Mouse (Mus musculus) right cerebral cortex, adult 2 months (tissue): ENCODE results near the gene Elavl4.

ENCODE experiments used
- DNase-seq, 2 experiments: peaks; one replicate each; pipeline ENCODE4 v3.0.0; 2021 to 2022; ENCODE audit warnings: low spot score in 2 of 2

Gene Elavl4

GRCm38 (mm10) chr4:110351178-110352000 is at the start of gene Elavl4:
Elavl4 (minus strand) TSS chr4:110351909.
- peak; percentile 78 to 79 for DNase-seq

- peak; percentile 71 to 80 for DNase-seq
These were observed 45.9 kb upstream of the Elavl4 start, which contains the start of gene Agbl4 for GRCm38 (mm10) chr4:110397618-110398045. Agbl4 (plus strand) TSS chr4:110397661.

- DNase-seq: no peak
These were observed 44.5 kb upstream of the Elavl4 start for GRCm38 (mm10) chr4:110396221-110396620.

GRCm38 (mm10) chr4:110360568-110360967 is 8.9 kb upstream of the Elavl4 start:
- no peak for DNase-seq

- no peak for DNase-seq
These were observed 276 bp upstream of the Elavl4 start for GRCm38 (mm10) chr4:110352001-110352369.

- no peak for DNase-seq
These were observed 892 bp downstream of the Elavl4 start for GRCm38 (mm10) chr4:110350856-110351177.

- peak; percentile 51 to 66 for DNase-seq
These were observed 27.8 kb downstream of the Elavl4 start for GRCm38 (mm10) chr4:110323912-110324311.

GRCm38 (mm10) chr4:110312126-110312525 is 39.6 kb downstream of the Elavl4 start:
- no peak for DNase-seq

GRCm38 (mm10) chr4:110306972-110307371 is 44.7 kb downstream of the Elavl4 start:
- no peak for DNase-seq

- peak; percentile 41 to 53 for DNase-seq
These were observed 45.1 kb downstream of the Elavl4 start for GRCm38 (mm10) chr4:110306559-110306958.

- DNase-seq: no peak
These were observed 55.9 kb downstream of the Elavl4 start for GRCm38 (mm10) chr4:110295793-110296192.

GRCm38 (mm10) chr4:110293238-110293637 is 58.5 kb downstream of the Elavl4 start:
- DNase-seq: no peak

GRCm38 (mm10) chr4:110292471-110292870 is 59.2 kb downstream of the Elavl4 start:
- no peak for DNase-seq

- peak; percentile 34 to 52 for DNase-seq
These were observed 61.1 kb downstream of the Elavl4 start for GRCm38 (mm10) chr4:110290544-110291095.

- DNase-seq: peak; percentile 38 to 44
These were observed 61.7 kb downstream of the Elavl4 start for GRCm38 (mm10) chr4:110290056-110290455.

GRCm38 (mm10) chr4:110287412-110288067 is 64.2 kb downstream of the Elavl4 start:
- peak; percentile 70 to 74 for DNase-seq

GRCm38 (mm10) chr4:110286841-110287240 is 64.9 kb downstream of the Elavl4 start:
- DNase-seq: no peak

GRCm38 (mm10) chr4:110286371-110286781 is 65.3 kb downstream of the Elavl4 start:
- peak; percentile 61 to 72 for DNase-seq

- DNase-seq: peak; percentile 49 to 58
These were observed 66.1 kb downstream of the Elavl4 start for GRCm38 (mm10) chr4:110285346-110286330.

- DNase-seq: peak in 1 of 2 experiments; percentile 55
These were observed 67.3 kb downstream of the Elavl4 start for GRCm38 (mm10) chr4:110284446-110284845.

- no peak for DNase-seq
These were observed 81.7 kb downstream of the Elavl4 start for GRCm38 (mm10) chr4:110270046-110270445.
